Mouse (Mus musculus) forebrain, embryonic 14.5 days (tissue): ENCODE results near the gene Cldnd2. TPM values are rescaled to one million over a fixed set of nuclear protein-coding genes. Genes with fewer than 3 reads are reported as not detected.

Experiments
- microRNA-seq: library from miRNA; unstranded; fragments of <30 nt; microRNA quantifications from one replicate; pipeline ENCODE4, GENCODE M21; 2016
- polyA plus RNA-seq: library from polyadenylated mRNA; unstranded; fragments of >200 nt; fragmentation: Nextera tagmentation; extraction: Ambion mirVana; gene quantifications from 2 replicates; pipeline ENCODE4 v1.2.1, GENCODE M21; 2014

The Cldnd2 gene
- polyA plus RNA-seq, 1 experiment from 2014 or later = not detected

Small RNAs within 50 kb of the gene (microRNA-seq; reads per million reads assigned to microRNA genes)
- 0.66 reads per million for gene Mir7051

Other genes starting within 250 kb of the Cldnd2 start
- 22.3 and 24.6 TPM in 2 replicates for gene Zfp715, start 127.5 kb upstream of the Cldnd2 start, polyA plus RNA-seq
- gene Siglecf, start 89.4 kb upstream of the Cldnd2 start, polyA plus RNA-seq = 0.10 TPM in 1 of 2 replicates, not detected in the other
- 0.09 TPM in 1 of 2 replicates, not detected in the other for gene Siglecg, start 32.6 kb upstream of the Cldnd2 start, polyA plus RNA-seq
- gene Lim2, start 13.1 kb upstream of the Cldnd2 start, polyA plus RNA-seq = not detected in 2 replicates
- not detected in 2 replicates for gene Nkg7, start 3.7 kb upstream of the Cldnd2 start, polyA plus RNA-seq
- gene Etfb, start 3.3 kb downstream of the Cldnd2 start, polyA plus RNA-seq = 156 and 182 TPM in 2 replicates
- gene Gm45233, start 3.3 kb downstream of the Cldnd2 start, polyA plus RNA-seq = not detected in 2 replicates
- 3.2 and 6.5 TPM in 2 replicates for gene Vsig10l, start 22.4 kb downstream of the Cldnd2 start, polyA plus RNA-seq
- 4.6 and 5.1 TPM in 2 replicates for gene Iglon5, start 49.3 kb downstream of the Cldnd2 start, polyA plus RNA-seq
- not detected in 2 replicates for gene 4931406B18Rik, start 65.2 kb downstream of the Cldnd2 start, polyA plus RNA-seq
- 0.61 and 1.2 TPM in 2 replicates for gene Cd33, start 103.6 kb downstream of the Cldnd2 start, polyA plus RNA-seq
- 7.6 and 9.0 TPM in 2 replicates for gene Zfp658, start 121.5 kb downstream of the Cldnd2 start, polyA plus RNA-seq
- gene Zfp719, start 138.8 kb downstream of the Cldnd2 start, polyA plus RNA-seq = 18.8 and 21.5 TPM in 2 replicates
- 0.47 and 0.53 TPM in 2 replicates for gene Zfp819, start 166.4 kb downstream of the Cldnd2 start, polyA plus RNA-seq
- not detected in 2 replicates for gene Ceacam18, start 193.9 kb downstream of the Cldnd2 start, polyA plus RNA-seq
- gene Siglece, start 219.4 kb downstream of the Cldnd2 start, polyA plus RNA-seq = 0.19 and 0.42 TPM in 2 replicates
- gene Ctu1, start 231.2 kb downstream of the Cldnd2 start, polyA plus RNA-seq = 18.9 and 20.6 TPM in 2 replicates
- gene Klk14, start 249.6 kb downstream of the Cldnd2 start, polyA plus RNA-seq = not detected in 2 replicates